Mouse (Mus musculus) ZHBTc4 (cell line): Measurements from ENCODE around the gene Isyna1.
A peak's percentile ranks its signal among the peaks of the same experiment; 100 is the strongest.
"Not testable (repeated sequence)": the region's sequence is repeated elsewhere in the genome, so short reads cannot be mapped to it uniquely, and the experiment has no call there.

Experiments used
- DNase-seq: peaks from one replicate; pipeline ENCODE4 v3.0.0-alpha.2; 2011; ENCODE audit warnings: low read depth, low spot score

Isyna1 gene

DNA sequence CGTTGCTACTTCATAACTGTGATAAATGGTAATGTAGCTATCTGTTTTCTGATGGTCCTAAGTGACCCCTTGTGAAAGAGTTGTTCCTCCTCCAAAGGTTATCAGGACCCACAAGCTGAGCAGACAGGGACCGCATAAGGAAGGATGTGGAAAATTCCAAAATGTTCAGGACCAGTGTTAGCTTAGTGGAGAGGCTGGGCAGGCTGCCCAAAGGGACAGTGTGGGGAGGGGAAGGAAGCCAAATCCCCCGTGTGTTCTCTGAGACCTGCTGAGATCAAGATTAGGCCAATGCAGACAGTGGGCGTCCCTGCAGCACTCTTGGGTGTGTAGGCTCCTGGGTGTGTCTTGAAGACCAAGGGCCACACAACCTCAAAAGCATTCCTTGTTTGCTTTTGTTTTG lies 19.3 kb upstream of the Isyna1 start:
- DNase-seq = peak; percentile 32

DNA sequence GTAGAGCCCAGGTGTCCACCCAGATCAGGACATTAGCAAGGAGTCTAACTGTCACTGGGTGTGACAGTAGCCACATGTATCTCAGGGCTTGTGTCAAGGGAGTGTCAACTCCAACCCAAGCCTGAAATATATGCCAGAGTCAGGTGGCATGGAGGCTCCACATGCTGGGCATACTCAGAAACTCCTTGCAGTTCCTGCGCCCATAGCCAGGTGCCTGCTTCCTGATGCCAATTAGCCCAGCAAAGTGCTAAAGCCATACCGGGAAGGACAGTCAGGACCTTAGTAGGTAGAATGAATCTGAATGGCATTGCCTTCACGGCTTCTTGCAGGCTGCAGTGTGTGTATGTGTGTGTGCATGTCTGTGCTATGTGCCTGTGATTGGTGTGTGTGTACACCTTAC lies 17.0 kb upstream of the Isyna1 start:
- DNase-seq = no peak

DNA sequence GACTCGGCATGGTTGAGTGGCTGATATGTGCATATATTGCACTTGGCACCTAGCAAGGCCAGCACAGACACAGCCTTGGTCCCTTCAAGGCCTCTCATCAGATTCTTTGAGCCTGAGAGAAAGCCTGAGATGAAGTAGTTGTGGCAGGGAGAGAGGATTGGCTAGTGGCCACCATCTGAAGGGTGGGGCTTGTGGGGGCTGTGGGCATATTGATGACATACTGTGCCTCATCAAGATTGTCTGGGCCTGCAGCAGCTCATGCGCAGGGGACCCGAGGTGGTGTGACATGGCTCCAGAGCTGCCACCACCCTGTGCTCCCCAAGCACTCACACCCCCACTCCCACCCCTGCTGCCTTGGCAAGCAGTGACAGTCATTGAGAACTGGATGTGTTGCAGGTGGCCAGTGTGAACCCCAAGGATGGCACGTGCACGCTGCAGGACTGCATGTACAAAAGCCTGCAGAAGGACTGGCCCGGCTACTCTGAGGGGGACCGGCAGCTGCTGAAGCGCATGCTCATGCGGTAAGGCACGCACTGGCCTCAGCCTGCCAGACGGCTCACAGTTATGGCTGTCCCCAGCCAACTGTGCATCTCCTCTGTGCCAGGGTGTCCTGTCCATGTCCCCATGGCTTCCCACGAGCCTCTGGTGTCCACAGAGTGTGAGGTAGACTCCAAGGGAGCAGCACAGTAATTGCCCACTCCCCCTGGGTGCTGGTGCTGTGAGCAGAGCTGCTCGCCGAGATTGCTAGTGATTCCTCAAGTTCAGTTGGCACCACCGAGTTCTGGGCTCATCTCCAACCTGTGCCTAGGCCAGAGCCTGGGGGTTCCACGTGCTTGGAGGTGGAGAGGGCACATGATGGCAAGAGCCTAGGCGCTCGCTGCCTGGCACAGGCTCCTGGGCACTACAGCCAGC lies 10.4 kb upstream of the Isyna1 start:
- DNase-seq = no peak

DNA sequence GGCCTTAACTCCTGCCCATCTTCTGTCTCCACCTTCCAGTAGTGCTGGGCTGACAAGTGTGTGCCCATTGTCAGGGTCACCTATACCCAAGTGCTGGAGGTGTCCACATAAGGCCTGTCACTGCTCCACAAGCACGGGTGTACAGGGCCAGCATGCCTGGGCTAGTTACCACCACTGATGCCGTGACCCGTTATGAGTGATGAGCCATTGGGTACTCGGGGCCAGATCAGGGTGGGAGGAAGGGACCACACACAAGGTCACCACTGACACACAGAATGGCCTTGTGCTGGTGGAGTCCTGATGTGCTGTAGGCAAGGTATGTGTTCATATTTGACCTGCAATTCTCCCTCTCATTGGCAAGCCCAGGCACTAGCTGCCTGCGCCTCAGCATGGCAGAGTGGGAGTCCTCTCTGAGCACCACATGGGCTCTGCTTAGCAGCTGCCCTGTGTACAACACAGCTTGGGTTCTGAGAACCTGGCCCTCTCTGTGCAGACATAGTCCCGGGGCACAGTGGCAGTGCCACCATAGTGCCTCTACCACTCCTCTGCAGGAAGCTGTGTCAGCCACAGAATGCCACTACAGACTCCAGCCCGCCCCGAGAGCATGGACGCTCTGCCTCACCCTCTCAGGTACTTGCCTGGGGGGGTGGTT lies 9.4 kb upstream of the Isyna1 start:
- no peak for DNase-seq

DNA sequence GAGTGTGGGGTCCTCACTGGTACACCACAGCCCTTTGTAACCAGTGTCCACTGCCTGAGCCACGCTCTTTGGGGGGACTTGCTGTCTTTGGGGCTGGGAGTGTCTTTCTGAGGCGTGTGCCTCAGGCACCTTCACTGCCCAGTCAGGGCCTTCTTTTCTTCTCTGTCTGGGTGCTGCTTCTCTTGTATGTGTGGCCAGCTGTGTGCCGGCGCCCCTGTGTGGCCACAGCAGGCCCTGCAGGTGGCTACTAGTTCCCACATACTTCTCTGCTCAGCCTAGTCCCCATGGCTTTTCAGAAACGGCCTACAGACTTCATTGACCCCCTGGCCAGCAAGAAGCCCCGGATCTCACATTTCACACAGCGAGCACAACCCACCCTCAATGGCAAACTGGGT lies 8.9 kb upstream of the Isyna1 start:
- peak; percentile 78 for DNase-seq

DNA sequence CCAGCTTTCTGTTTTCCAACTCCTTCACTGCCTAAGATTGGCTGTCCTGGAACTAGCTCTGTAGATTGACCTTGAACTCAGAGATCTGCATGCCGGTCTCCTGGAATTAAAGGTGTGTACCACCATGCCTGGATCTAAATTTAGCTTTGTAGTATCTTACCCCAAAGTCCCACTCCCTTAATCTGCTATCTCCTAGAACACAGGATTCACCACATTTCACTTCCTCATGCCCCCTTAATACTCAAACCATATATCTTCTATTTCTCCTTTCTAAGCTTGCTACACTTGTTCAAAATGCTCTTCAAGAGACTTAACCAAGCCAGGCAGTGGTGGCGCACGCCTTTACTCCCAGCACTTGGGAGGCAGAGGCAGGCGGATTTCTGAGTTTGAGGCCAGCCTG lies 6.2 kb upstream of the Isyna1 start:
- DNase-seq = not testable (repeated sequence)

DNA sequence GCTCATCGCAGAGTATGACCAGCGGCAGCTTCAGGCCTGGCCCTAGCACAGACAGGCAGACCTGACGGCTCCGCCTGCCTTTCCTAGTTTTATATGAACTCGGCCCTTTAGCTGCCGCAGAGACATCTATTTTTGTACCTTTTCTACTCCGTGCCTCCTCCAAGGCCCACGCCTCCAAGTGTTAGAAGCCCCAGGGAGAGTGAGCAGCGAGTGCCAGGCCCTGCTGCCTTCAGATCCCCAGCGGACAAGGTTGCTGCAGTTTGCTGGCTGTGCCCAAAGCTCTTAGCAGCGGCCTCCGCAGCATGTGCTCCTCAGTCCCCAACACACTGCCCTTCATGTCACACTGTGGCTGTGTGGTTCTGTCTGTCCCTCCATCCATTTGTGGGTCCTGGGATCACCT lies 2.6 kb upstream of the Isyna1 start:
- DNase-seq = no peak

DNA sequence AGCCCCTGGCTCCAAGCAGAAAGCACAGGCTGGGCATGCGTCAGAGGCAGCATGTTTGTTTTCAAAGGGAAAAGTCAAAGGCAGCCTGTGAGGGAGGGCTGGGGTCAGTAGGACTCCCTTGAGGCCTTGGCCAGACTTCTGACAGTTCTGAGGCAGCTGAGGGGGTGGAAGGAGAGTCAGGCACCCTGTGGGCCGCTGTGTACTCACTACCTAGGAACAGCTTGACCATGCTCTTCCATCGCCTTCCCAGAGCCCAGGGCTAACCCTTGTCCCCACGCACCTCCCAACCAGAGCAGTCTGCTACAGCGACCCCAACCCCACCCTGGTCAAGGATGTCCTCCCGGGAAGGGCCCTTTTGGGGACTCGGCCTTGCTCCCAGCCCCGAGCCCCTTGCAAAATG lies 1.0 kb upstream of the Isyna1 start:
- DNase-seq = no peak

DNA sequence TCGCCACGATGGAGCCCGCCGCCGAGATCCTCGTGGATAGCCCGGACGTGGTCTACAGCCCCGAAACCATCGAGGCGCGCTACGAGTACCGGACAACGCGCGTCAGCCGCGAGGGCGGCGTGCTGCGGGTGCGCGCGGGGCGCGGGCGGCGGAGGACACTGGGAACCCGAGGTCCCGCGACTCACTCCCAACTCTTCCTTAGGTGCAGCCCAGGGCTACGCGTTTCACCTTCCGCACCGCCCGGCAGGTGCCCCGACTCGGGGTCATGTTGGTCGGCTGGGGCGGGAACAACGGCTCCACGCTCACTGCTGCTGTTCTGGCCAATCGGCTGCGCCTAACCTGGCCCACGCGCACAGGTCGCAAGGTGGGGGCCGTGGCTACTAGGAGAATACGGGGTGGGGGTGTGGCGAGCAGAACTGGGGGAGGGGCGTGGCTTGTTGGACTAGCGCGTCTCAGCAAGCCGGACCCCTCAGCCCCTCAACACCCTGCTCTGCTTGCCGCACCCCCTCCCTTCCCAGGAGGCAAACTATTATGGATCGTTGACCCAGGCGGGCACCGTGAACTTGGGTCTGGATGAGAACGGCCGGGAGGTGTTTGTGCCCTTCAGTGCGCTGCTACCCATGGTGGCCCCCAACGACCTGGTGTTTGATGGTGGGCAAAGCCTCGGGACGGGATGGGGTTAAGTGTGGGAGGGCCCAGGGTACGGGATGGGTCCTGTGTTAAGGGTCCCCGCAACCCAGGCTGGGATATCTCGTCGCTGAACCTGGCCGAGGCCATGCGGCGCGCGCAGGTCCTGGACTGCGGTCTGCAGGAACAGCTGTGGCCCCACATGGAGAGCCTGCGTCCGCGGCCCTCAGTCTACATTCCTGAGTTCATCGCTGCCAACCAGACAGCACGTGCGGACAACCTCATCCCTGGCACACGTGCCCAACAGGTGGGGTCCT lies 720 bp downstream of the Isyna1 start:
- peak; percentile 58 for DNase-seq

DNA sequence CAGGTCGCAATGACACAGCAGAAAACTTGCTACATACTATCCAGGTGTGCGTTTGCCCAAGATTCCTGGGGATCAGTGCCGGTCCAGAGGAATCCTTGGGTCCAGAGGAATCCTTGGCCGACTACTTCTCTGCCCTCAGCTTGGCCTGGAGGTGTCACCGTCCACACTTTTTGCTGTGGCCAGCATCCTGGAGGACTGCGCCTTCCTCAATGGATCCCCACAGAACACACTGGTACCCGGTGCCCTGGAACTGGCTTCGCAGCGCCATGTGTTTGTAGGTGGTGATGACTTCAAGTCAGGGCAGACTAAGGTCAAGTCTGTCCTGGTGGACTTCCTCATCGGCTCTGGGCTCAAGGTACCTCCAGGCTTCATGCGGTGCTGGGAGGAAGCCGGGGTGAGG lies 1.6 kb downstream of the Isyna1 start:
- DNase-seq = no peak

DNA sequence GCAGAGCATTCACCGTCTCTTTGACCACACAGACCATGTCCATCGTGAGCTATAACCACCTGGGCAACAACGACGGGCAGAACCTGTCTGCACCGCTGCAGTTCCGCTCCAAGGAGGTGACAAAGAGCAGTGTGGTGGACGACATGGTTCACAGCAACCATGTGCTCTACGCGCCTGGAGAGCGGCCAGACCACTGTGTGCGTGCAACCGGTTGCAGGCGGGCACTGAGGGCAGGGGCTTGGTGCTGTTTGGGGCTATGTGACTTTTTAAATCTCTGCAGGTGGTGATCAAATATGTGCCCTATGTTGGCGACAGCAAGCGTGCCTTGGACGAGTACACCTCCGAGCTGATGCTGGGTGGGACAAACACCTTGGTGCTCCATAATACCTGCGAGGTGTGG lies 2.0 kb downstream of the Isyna1 start:
- DNase-seq = no peak

DNA sequence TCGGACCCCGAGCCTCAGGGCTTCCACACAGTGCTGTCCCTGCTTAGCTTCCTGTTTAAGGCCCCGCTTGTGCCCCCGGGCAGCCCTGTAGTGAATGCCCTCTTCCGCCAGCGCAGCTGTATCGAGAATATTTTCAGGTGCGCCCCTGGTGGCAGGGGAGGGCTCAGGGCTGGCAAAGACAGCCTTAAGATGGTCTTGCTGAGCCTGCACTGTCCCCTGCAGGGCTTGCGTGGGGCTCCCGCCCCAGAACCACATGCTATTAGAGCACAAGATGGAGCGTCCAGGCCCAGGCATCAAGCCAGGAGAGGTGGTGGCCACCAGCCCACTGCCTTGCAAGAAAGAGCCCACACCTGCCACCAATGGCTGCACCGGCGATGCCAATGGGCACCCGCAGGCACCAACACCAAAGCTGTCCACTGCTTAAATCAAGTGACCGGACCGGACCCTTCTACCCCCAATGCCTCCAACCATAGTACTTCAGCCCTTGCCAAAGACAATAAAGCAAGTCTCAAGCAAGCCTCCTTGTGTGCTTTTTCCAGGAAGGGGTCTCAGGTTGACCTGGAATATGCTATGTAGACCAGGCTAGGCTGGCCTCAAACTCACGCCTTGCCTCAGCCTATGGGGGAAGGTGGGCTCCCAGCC lies 2.7 kb downstream of the Isyna1 start:
- peak; percentile 70 for DNase-seq

DNA sequence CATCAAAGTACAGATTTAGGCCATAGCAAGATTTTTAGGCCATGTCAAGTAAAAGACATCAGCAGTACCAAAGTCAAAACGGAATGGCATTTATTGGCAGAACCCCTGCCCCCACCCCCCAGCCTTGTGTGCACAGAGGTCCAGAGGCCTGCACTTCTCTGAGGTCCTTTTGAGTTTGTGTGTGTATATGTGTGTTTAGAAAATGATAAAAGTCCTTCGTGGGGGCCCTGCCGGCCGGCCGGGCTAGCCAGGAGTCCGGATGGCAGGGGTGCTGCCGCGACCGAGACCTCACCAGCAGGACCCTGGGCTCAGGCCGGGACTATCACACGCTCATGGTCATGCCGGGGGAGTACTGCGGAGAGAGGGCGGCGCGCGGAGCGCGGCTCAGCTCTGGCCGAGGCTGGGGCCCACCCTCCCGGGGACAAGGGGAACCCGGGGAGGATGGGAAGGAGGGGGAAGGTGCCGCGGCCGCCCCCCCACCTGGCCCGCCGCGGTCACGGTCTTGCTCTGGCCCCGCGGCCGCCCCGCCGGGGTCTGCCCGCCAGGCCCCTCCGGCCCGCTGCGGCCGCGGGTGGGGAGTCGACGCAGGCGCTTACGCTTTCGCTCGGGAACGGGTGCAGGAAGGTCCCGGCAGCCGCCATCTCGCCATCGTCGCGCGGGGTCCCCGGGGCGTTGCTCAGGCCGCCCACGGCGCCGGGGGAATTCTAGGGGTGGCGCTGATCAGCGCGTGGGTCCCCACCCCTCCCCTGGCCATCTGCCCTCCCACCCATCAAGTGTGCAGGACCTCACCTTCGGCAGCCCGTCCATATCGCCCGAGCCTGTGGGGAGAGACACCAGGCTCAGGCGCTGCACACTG lies 3.5 kb downstream of the Isyna1 start:
- DNase-seq = no peak

DNA sequence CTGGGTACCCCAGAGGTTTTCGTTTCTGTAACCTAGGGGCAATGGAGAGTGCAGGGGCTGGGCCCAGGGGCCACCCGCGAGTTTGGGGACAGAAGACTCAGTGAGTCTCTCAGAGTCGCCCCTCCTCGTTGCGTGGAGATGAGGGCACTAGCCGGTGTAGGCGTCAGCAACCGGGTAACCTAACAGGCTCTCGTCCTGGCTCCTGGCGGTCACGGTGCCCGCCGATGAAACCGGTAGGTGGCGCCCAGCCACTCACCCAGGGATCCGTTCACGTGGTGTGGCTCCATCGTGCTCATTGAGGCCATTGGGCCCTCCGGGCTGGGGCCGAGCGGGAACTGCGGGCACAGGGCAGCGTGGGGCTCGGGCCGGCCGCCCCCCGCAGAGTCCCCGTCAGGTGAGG lies 4.1 kb downstream of the Isyna1 start:
- peak; percentile 90 for DNase-seq

DNA sequence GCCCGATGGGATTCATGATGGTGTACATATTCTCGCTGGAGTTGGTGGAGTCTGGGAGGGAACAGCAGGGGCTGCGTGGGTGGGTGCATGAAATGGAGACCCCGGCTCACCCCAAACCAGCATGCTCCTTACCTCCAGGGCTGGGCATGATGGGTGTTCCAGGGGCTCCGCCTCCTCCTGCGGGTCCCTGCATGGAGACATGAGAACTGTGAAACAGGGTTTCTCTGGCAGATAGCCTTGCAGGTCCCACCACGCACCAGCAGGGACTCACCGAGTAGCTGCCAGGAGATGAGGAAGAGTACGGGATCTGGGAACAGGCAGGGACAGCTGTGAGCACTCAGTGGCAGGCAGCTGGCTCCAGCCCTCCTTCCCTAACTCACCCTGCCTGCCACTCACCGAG lies 4.5 kb downstream of the Isyna1 start:
- DNase-seq = peak; percentile 80

DNA sequence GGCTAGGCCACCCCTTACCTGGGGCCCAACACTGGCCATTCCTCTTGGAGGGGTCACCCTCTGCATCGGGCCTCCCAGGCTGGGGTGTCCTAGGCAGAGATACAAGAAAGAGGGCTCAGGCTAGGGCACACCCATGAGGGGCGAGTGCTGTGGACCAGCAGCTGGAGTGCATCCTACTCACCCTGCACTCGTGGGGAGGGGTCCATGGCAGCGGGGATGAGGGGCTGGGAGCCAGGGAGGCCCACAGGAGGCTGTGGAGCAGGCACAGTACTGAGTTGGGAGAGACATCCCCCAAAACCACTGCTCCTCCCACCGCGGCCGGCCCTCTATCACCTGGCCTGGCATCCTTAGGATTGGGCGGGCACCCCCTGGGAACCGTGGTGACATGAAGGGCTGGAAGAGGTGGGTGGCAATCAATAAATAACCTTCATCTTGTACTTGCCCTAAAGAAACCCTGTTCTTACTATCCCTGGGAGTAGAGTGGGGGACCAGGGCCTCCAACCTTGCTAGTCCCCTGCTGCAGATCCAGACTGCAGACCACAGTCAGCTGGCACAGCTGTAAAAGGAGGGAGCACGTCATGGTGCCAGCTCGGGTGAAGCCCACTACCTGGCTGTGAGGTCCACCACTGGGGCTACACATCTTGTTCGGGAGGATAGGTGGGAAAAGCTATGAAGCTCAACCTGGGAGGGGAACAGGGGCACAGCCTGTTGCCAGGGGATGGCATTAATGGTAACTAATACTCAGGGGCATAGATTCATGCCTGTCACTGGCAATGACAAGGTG lies 5.5 kb downstream of the Isyna1 start:
- no peak for DNase-seq

DNA sequence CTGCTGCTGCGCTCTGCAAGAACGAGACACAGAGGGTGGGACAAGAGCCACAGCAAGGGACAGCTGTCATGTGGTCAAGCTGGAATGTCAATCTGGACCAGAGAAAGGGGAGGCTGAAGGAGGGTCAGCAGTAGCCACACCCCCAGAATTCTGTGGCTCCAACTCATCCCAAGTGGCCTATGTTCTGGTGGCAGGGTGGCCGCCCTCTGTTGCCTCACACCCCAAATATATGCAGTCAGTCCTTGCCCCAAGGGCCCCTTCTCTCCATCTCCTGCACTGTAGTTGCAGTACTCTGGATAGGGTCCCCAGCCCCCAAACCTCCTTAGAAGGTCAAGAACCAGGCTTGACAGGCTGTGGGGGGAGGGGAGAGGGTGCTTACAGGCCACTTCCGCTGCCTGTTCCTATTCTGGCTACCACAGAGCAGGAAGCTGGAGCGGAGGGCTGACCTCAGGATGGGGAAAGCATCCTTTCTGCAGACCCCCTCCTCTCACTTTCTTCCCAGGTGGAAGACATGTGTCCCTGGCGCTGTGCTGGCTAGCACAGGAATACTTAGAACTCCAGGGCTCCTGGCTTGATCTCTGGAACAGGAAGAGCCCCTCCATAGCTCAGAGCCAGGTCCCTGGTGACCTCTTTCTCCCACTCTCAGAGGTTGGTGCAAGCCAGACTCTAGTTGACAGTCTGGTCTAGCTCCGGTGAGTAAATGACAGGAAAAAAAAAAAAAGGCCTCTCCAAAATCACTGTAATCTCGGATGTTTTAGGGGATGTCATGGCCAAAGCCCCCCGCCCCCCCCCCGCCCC lies 6.5 kb downstream of the Isyna1 start:
- DNase-seq = no peak

DNA sequence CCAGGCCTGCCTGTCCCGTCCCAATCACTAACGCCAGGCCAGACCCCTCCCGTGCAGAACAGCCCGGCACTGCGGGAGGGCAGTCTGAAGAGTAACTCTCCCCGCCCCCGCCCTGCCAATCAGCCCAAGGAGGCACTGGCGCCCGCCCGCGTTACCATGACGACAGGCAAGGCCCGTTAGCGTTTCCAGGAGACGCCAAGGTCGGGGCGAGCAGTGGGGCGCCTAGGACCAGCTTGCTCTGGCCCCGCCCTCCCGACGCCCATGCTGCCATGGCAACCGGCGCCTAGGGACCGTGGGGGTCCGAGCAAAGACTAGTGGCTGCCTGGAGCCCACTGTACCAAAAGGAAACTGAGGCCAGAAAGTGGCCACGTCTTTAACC lies 7.1 kb downstream of the Isyna1 start:
- peak; percentile 96 for DNase-seq
